Mouse (Mus musculus): ENCODE measurements around the gene Ang6. TPM values are rescaled to one million over a fixed set of nuclear protein-coding genes. Genes with fewer than 3 reads are reported as not detected.
"Not testable (repeated sequence)": the region's sequence is repeated elsewhere in the genome, so short reads cannot be mapped to it uniquely, and the experiment has no call there.

Gene Ang6
- polyA plus RNA-seq, 1 experiment from 2014 or later = not detected

DNA sequence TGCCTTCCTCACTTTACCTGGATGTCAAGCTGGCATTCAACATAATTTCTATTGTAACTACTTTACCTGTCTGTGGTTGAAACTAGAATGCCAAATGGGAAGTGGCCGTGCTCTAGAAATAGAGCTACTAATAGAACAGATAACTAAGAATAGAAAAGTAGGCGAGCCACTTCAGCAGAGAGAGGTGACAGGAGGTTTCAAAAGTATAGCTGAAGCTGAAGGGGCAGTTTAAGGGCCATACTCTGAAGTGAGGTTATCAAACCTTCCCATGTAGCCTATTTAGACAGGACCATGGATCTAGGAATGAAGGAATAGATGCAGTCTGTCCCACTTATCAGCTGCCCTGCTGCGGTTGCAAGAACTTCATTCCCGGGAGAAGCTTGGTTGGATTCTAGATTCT is 18.6 kb downstream of the Ang6 start:
- no peaks in the 10 kb centered on the region for H3K36me3 ChIP-seq (ENCODE audit: control insufficient read depth, insufficient read depth)
- no peak overlapping the region for H3K27ac ChIP-seq (ENCODE audit: low read length)
- H3K9ac ChIP-seq (replicated peaks; ENCODE audit: low read depth, low read length) = no peak overlapping the region
- H3K4me2 ChIP-seq (ENCODE audit: low read length) = no peak overlapping the region
- H3K4me1 ChIP-seq (replicated peaks; ENCODE audit: control insufficient read depth, insufficient read depth, low read length) = no peaks in the 10 kb centered on the region
- H3K4me3 ChIP-seq (replicated peaks; ENCODE audit: low read length) = no peak overlapping the region
- H3K27me3 ChIP-seq (replicated peaks; ENCODE audit: control insufficient read depth, insufficient read depth, low read length) = no peaks in the 10 kb centered on the region
- no peak for ATAC-seq
- H3K9me3 ChIP-seq (ENCODE audit: control insufficient read depth, low read length) = no peaks in the 10 kb centered on the region
- 70% methylated on average over 4 of the region's 4 CpGs for WGBS

DNA sequence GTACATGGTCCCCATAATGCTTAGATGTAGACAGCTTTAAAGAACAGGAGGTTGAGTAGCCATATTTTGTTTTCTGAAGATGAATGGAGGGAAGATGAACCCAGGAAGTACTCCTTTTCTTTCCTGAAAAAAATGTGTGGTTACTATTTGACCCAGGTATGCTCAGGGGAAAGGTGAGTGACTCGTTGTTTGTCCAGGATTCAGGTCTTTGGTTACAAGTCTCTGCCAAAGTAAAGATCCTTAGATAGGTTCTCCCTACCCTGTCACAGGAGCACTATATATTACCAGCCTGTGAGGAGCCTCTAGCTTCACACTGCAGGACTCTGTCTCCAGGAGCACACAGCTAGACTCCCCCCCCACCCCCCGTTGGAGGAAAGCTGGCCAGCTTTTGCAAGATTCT is 45.3 kb downstream of the Ang6 start, which contains the start of gene Ang5:
Gene Ang5 (plus strand): TSS at position 301 of the 400 bp plus-strand sequence.
- WGBS = no CpG with 5 or more reads among the region's 2 CpGs
- H3K9ac ChIP-seq (replicated peaks; ENCODE audit: low read depth, low read length); H3K4me2 ChIP-seq (ENCODE audit: low read length); H3K36me3 ChIP-seq (ENCODE audit: control insufficient read depth, insufficient read depth); H3K27me3 ChIP-seq (replicated peaks; ENCODE audit: control insufficient read depth, insufficient read depth, low read length); H3K4me1 ChIP-seq (replicated peaks; ENCODE audit: control insufficient read depth, insufficient read depth, low read length); H3K9me3 ChIP-seq (ENCODE audit: control insufficient read depth, low read length); H3K4me3 ChIP-seq (replicated peaks; ENCODE audit: low read length); H3K27ac ChIP-seq (ENCODE audit: low read length); ATAC-seq: not testable (repeated sequence)

DNA sequence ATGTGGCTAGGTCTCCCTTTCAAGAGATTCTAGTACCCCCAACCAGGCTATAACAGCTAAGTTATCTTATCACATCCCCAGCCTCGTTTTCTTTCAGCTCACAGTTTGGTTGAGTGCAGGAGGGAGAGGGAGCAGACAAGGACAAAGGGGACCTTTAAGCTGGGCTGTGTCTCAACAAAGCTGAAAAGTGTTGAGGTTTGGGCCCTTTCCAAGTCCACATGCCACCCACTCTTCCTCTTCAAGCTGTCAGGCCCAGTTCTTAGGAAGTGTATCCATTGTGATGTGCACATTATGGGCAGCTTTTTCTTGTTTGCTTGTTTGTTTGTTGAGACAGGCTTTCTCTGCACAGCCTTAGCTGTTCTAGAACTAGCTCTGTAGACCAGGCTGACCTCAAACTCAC is 47.0 kb downstream of the Ang6 start:
- H3K4me3 ChIP-seq (replicated peaks; ENCODE audit: low read length); H3K9me3 ChIP-seq (ENCODE audit: control insufficient read depth, low read length); H3K36me3 ChIP-seq (ENCODE audit: control insufficient read depth, insufficient read depth); H3K27me3 ChIP-seq (replicated peaks; ENCODE audit: control insufficient read depth, insufficient read depth, low read length); H3K4me2 ChIP-seq (ENCODE audit: low read length); ATAC-seq; H3K4me1 ChIP-seq (replicated peaks; ENCODE audit: control insufficient read depth, insufficient read depth, low read length); H3K9ac ChIP-seq (replicated peaks; ENCODE audit: low read depth, low read length); H3K27ac ChIP-seq (ENCODE audit: low read length): not testable (repeated sequence)
- no CpG with 5 or more reads among the region's 1 CpGs for WGBS

DNA sequence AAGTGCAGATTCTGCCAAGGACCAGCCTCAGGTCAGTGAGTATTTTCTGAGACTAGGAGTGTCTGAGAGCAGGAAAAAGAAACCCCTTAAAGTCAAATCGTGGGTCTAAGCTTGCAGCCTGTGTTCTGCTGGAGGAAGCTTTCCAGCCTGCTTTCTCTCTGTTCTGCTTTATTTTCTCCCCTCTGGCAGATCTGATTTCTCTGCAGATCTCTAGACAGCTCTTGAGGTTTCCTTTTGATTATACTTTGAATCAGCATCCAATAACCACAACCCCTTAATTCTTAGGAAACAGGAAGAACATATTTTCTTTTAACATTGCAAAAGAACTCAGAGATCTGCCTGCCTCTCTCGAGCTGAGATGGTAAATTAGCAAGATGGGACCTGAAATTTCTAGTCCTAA is 48.7 kb downstream of the Ang6 start:
- ATAC-seq; H3K4me1 ChIP-seq (replicated peaks; ENCODE audit: control insufficient read depth, insufficient read depth, low read length); H3K27me3 ChIP-seq (replicated peaks; ENCODE audit: control insufficient read depth, insufficient read depth, low read length); H3K36me3 ChIP-seq (ENCODE audit: control insufficient read depth, insufficient read depth); H3K9me3 ChIP-seq (ENCODE audit: control insufficient read depth, low read length); H3K9ac ChIP-seq (replicated peaks; ENCODE audit: low read depth, low read length); H3K4me2 ChIP-seq (ENCODE audit: low read length); H3K4me3 ChIP-seq (replicated peaks; ENCODE audit: low read length); H3K27ac ChIP-seq (ENCODE audit: low read length): not testable (repeated sequence)
- 91% methylated on average over 1 of the region's 2 CpGs for WGBS

Other genes starting within 250 kb of the Ang6 start
- not detected in 2 replicates for gene Gm8180, start 217.5 kb downstream of the Ang6 start, polyA plus RNA-seq (2015; fragmentation: Nextera tagmentation; extraction: Ambion mirVana)
- gene Ear1, start 126.8 kb downstream of the Ang6 start, polyA plus RNA-seq (2015; fragmentation: Nextera tagmentation; extraction: Ambion mirVana) = not detected in 2 replicates
- not detected in 2 replicates for gene Ear10, start 78.7 kb downstream of the Ang6 start, polyA plus RNA-seq (2015; fragmentation: Nextera tagmentation; extraction: Ambion mirVana)
- 4.8 and 4.9 TPM in 2 replicates for gene Gm8113, start 76.9 kb downstream of the Ang6 start, polyA plus RNA-seq (2015; fragmentation: Nextera tagmentation; extraction: Ambion mirVana)
- not detected in 2 replicates for gene Ang5, start 45.2 kb downstream of the Ang6 start, polyA plus RNA-seq (2015; fragmentation: Nextera tagmentation; extraction: Ambion mirVana)
- gene Ear2, start 100.4 kb upstream of the Ang6 start, polyA plus RNA-seq (2015; fragmentation: Nextera tagmentation; extraction: Ambion mirVana) = not detected in 2 replicates
- not detected in 2 replicates for gene Gm3327, start 121.6 kb upstream of the Ang6 start, polyA plus RNA-seq (2015; fragmentation: Nextera tagmentation; extraction: Ambion mirVana)
- not detected in 2 replicates for gene Gm8212, start 195.4 kb upstream of the Ang6 start, polyA plus RNA-seq (2015; fragmentation: Nextera tagmentation; extraction: Ambion mirVana)
- not detected in 2 replicates for gene 4930503E14Rik, start 211.0 kb upstream of the Ang6 start, polyA plus RNA-seq (2015; fragmentation: Nextera tagmentation; extraction: Ambion mirVana)

Data from forebrain, embryonic 16.5 days (tissue).